Mouse (Mus musculus): ENCODE measurements at regions not wholly inside any gene's neighbourhood (a gene's known extent, or its start where the extent isn't known, plus 50 kb on each side); places are given as distances from the start of the nearest gene placed in this dataset.
A peak's percentile ranks its signal among the peaks of the same experiment; 100 is the strongest.

DNA sequence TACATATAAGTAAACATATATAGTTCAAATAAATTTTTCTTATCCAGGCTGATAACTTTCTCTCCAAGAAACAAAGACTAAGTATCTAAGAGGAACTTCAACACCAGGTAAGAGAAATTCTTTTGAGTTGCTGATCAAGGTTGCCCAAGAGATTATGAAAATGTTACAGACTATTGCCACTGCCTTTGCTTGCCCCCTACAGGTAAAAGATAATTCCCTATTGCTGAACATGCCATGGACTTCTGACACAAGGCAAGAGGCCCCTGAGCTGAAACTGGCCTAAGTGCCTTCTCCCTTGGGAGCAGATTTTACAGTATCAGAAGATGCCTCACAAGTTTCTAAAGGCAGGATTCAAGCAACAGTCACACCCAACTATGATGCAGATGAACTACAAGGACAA is 2914.2 kb upstream of the Gm6569 start:
- no peak for DNase-seq

DNA sequence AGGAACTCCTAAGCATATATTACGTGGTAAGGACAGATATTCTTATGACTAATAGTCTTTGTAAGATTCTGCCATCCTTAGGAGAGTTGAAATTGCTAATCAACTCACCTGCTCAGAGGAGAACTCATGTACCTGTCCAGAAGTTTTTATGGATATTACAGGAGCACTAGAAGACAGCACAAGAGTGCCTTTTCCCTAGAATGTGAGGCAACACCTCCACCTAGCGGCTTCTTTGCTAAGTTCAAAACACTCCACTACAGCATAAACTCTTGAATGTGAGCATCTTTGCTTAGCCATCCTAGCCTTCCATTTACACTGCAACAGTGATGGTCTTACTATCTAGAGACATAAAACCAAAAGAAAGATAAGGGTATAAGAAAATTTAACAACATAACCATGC is 2913.5 kb upstream of the Gm6569 start:
- peak; percentile 25 to 41 for DNase-seq

Measured in adrenal gland, postnatal 36 days (tissue).